Mouse (Mus musculus): ENCODE data around the gene Bcl2l14.

DNA sequence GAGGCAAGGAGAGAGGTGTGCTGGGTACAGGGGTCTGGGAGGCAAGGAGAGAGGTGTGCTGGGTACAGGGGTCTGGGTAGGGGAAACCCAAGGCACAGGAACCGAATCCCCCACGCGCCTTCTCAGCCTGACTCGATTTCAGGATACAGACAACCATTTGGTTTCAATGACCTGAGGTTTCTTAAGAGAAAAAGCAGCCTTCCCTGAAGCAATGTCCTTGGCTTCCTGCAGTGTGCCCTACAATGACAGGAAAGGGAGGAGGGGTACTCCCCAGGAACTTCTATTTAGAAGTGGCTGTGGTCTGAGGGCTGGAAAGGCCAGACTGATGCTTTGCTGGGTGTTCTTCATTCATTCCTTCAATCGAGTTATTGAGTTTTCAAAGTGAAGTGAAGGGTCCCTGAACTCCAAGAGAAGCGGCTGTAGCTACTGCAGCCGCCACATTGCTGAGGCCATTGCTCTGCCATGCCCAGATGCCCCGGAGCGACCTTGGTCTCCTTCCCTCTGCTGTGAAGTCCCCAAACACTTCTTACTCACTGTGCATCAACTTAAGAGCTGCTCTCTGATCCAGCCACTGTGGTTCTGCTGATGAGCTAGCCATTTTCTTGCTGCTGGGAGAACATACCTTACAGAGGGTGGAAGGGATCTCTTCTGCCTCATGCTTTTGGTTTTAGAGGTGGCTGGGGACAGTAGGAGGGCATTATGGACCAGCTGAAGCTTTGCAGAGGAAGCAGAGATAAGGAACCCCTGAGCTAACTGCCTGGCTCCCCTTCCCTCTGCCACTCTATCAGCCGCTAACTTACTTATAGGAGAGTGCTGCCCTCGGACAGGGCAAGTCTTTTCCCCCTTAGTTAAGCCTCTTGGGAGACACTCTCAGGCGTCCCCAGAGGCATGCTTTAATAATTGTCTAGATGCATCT is 28.5 kb upstream of the Bcl2l14 start:
- TF ChIP-seq CTCF (IDR thresholded peaks at IDR 0.05; ENCODE audit: borderline replicate concordance, control insufficient read depth, extremely low read depth, insufficient read depth, low read length, poor library complexity) = no peak
- TF ChIP-seq POLR2A (IDR thresholded peaks at IDR 0.05; ENCODE audit: control insufficient read depth, extremely low read depth, insufficient read depth, low read length, poor library complexity) = no peak
